Mouse (Mus musculus): ENCODE measurements at regions not wholly inside any gene's neighbourhood (a gene's known extent, or its start where the extent isn't known, plus 50 kb on each side); places are given as distances from the start of the nearest gene placed in this dataset.

DNA sequence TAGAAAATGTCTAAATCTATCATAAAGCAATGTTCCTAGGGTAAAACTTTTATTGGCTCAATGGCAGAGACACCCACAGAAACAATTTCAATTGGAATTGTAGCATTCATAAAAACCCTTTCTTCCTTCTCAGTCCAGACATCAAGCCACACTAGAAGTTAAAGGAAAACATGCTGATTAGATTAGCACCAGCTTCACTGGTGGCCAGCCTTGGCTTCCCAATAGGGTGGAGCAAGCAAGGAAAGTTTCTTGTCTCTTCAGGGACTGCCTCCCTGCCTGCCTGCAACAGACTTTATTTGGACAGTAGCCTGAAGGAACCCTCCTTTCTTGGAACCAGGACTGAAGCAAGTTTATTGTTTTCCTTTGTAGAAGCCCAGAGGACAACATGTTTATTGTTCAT, 289.0 kb upstream of the Mef2c start:
- no peak for DNase-seq (ENCODE audit: inconsistent ontology term)

DNA sequence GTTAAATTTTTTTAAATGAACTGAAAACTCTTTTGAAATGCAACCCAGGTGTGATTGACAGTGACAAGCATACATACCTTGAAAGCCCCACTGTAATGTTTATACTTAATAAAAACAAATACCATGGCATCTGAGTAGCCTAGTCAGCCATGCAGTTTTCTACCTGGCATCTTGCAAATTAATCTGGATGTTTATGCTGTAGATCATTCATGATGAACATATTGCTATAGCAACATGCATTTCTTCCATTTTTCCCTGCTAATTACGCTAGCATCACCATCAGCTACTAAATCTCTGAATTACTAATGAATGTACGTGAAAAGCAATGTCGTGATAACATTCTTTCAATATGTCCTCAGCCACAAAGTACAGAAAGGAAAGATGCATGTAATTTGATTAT, 287.4 kb upstream of the Mef2c start:
- DNase-seq (ENCODE audit: inconsistent ontology term): no peak

DNA sequence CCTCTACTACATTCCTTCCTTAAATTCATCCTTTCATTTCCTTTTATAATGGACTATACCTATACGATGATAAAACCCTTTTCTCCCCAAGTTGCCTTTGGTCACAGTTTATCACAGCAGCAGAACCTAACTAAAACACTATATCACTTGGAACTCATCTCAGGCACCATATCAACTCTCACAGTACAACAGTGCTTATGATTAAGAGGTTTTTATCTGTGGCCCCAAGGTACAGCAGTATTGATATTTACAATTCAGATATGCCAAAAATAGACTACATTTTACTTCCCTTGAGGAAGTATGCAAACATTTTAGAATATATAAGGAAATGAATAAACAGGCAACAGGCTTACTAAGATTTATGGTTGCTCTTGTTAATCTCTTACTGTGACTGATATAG, 251.4 kb upstream of the Mef2c start:
- no peak for DNase-seq (ENCODE audit: inconsistent ontology term)

DNA sequence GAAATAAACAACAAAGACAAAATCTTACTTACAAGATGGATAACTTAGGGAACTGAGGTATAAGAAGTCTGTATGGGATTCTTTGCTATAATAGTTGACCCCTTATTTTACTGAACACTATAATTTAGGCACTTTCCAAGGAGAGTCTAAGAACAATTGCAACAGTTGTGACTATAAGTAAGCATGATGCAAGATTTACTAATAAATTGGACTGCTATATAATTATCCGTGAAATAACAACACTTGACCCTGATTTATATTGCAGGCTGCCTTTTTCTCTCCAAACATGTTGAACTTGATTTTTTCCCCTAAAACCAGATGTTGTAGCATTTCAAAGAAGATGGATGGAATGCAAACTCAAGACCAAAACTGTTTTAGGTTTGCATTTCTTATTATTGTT, 237.2 kb upstream of the Mef2c start:
- no peak for DNase-seq (ENCODE audit: inconsistent ontology term)

DNA sequence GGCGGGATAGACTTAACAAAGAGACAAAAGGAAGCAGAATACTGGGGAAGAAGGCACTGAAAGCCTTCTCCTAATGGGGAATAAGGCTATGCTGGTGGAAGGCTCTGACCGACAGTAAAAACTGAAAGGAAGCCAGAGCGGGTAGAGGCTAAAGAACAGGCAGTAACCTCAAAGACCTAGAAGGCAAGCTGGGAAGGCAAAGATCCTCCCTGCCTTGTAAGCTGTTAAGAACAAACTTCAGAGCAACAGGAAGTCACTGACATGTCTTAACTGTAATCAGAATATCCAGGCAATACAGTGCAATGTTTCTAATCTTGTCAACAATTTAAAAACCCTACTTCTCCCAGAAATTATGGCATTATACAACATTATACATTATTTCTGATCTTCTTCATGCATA, 235.2 kb upstream of the Mef2c start:
- DNase-seq (ENCODE audit: inconsistent ontology term): no peak

DNA sequence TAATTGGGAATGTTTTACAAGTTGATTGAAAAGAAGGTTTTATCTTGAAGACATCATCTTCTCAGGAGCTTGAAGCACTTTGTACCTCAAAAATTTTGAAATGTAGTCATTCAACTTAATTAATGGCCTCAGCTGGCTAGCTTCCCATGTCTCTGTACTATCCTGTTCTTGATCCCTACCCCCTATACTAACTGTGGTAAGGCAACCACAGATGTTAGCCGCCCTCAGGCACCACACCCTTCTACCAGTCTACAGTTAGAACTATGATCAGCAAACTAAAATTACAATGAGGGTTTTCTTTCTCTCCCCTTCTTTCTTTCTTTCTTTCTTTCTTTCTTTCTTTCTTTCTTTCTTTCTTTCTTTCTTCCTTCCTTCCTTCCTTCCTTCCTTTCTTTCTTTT, 225.1 kb upstream of the Mef2c start:
- DNase-seq (ENCODE audit: inconsistent ontology term): no peak

DNA sequence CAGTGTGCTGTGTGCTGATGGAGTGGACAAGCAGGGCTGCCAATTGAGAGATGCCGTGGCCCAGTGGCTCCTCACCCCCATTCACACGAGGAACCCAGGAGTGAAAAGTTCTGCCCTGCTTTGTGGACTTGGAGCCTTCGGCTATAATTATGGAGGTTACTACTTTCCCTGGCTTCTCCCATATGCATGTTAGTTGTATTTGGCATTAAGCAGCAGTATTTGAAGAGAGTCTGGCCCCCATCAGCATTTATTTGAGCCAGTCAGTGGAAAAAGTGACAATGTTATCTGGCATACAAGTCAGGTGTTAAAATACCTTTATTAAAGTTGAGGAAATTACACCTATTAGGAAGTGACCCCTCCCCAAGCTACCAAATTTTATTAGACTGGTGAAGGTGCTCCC, 196.1 kb upstream of the Mef2c start:
- DNase-seq (ENCODE audit: inconsistent ontology term): no peak

DNA sequence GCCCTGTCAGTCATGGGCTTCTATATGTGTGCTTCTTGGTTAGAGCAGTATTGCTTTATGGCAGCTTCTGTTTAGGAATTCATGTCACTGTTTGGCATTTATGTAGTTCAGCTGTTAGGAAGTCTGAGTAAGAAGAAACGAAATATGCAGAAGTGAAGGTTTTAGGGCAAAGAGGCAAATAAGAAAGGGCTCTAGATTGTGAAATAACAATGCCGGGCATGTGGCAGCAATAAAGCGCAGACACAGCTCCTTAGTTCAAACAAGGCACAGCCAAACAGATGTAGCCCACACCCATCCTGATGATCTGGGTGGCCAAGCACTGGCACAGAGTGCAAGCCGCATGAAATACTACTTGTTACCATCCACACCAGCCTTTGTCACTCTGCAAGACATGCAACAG, 175.3 kb upstream of the Mef2c start:
- DNase-seq (ENCODE audit: inconsistent ontology term): no peak

DNA sequence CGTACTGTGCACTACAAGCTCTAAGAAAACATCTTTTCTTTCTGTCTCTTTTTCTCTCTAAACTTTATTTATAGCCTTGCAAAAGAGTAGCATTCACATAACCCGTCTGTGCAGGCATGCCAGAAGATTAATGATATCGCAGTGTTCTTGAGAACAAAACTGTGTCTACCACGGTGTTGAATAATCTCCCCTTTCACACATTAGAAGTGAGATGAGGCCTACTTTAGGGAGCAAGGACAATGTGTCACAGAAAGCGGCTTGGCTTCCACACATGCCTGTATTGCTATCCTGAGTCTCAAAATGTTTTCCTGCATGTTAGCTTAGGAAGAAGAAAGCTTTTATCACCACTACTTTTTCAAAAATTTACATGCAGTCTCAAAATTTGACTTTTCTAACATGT, 170.1 kb upstream of the Mef2c start:
- DNase-seq (ENCODE audit: inconsistent ontology term): no peak

DNA sequence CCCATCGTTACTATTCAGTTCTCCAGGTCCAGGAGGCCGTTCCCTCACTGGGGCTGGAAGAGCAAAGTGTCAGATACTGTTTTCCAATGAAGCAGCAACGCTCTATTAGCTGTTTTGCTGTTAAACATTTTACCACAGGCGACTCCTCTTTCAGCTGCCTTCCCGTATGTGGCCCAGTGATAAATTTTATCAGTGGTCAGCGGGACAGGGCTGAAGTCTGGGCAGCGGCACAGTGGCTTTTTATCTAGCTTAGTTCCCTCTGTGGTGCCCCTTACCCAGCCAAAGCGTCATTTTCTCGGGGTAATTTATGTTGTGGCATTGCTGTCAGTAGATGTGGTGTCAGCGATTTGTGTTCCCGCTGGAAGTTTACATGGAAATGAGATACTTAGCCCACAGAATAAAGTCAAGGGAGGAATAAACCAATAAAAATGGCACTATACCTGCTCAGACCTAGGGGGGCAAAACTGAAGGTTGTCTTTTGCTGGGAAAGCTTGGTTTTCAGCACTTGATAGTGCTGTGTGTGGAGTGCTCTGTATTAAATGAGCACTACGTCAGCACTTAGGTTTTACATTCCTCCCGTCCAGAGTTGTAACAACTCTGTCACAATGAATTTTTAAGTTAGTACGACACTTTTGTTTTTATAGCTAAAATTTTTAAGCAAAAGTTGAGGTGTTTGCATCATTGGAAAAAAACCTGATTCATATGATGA, 159.1 kb upstream of the Mef2c start:
- no peak for DNase-seq (ENCODE audit: inconsistent ontology term)

DNA sequence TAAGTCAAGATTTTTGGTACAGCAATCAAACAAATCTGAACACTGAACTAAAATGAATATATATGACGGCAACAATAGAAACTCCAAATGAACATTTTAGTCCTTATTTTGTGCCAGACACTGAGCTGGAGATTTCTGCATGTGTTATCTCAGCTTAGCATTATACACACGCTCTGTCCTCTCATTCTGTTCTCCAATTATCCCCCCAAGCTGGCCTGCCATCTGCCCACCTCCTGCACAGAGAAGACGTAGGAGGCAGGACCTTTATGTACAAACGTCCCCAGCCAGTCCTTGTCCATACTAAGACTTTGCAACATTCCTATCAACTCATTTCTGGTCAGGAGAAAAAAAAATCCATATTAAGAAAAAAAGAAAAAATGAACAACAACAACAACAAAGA, 148.5 kb upstream of the Mef2c start:
- no peak for DNase-seq (ENCODE audit: inconsistent ontology term)

DNA sequence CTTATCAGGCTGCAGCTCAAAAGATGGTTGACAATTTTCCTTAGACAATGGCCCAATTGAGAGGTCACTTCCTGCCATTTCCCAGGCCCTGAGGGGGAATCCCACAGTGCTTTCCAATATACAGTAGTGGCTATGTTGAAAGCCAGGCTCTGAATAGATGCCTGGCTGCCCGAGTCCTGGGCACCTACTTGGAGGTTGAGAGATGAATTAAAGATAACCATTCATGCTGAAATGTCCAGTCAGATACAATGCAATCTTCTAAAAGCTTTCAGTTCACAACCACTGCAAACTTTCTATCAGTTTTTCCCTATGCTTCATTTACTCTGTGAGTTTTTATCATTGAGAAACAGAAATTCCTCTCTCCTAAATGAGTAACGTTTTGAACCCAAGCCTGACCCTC, 143.3 kb upstream of the Mef2c start:
- peak; percentile 50 for DNase-seq (ENCODE audit: inconsistent ontology term)

DNA sequence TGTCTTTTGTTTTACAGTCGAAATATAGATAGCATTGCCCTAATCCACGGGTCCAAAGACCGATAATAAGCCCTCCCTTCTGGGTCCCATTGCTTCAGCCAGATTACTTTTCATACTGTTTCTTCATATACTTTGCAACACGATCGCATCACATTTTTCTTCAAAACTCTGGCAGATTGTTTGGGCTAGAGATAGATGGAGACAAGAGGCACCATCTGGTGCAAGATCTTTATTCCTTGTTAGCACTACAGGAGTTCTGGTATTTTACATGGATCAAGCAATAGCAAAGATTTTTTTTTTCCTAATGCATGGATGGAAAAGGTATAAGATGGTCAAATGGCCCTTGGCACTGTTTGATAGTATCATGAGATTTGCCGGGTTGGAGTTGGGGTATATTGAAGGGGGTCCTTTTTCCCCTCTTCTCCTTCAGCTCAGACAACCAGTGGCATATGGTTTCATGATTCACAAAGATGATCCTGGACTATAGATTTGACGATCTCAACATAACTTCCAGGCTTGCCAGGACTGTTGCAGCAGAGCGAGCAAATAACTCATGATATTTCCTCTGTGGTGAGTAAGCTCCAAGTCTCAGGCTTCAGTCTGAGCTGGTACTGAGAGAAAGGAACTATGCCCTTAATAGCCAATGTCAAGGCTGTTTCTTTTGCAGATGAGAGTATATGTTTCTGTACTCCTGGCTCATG, 127.6 kb upstream of the Mef2c start:
- no peak for DNase-seq (ENCODE audit: inconsistent ontology term)

DNA sequence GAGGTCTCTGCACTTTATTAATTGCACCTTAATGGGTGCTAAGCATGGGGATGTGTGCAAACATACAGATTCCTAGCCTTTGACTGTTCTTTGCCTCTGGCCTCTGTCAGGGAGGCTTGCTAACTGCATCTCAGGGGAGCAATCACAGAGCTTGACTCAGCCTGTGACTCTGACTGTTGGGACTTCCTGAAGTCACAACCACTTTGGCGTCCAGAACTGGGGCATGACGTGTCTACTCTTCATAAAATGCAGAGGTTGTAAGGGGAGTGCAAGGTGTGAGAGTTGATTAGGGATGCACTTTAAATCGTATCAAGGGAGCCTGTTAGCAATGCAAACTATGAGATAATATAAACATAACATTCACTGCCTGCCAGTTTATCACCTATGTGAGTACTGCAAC, 125.2 kb upstream of the Mef2c start:
- no peak for DNase-seq (ENCODE audit: inconsistent ontology term)

DNA sequence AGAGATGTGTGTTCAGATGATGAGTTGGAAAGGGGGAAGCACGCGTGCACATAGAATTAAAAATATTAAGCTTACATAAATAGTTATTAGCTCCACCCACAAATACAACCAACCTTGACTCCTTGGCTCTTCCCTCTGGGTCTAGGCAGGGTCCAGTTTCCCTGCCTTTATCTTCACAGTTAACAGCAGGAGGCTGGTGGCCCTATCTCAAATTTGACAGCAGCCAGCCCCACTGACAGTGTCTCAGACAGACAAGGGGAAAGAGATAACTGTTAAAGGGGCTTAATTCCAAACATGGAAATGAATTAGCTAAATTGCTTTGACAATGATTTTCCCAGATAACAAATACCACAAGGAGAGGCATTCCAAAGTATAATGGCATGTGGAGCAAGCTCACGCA, 121.2 kb upstream of the Mef2c start:
- no peak for DNase-seq (ENCODE audit: inconsistent ontology term)

DNA sequence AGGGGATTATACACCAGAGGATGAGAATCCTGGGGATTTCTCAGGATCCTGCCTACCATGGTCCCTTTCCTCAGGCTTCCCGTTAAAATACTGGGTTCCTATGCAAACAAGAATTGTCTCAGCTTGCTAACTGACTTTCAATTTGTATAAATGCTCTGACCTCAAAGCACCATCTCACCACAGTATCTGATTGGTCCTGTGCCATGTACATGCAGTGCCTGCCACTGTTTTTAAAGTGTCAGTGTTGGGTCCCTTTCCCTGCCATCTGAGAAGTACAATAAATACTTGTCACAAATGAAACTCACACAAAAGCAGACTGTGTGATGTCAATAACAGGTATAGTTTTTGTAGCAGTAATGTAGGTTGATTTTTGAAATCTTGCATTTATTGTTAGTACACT, 109.1 kb upstream of the Mef2c start:
- DNase-seq (ENCODE audit: inconsistent ontology term): no peak

DNA sequence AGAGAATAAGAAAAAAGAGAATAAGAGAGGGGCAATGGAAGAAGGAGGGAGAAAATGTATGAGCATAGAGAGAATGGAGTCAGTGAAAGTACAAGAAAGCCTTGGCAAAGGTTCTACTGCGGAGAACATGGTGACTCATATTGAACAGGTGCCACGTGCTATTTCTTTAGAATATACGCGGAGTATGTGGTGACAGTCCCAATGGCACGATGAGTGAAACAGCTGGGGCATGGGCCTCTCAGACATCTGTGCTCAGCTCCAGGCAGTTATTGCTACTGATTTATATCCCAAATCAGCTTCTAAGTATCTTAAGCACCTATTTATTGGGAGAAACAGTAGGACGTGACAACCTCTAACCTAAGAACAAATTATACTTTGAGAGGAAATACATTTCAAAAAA, 104.5 kb upstream of the Mef2c start:
- DNase-seq (ENCODE audit: inconsistent ontology term): no peak

DNA sequence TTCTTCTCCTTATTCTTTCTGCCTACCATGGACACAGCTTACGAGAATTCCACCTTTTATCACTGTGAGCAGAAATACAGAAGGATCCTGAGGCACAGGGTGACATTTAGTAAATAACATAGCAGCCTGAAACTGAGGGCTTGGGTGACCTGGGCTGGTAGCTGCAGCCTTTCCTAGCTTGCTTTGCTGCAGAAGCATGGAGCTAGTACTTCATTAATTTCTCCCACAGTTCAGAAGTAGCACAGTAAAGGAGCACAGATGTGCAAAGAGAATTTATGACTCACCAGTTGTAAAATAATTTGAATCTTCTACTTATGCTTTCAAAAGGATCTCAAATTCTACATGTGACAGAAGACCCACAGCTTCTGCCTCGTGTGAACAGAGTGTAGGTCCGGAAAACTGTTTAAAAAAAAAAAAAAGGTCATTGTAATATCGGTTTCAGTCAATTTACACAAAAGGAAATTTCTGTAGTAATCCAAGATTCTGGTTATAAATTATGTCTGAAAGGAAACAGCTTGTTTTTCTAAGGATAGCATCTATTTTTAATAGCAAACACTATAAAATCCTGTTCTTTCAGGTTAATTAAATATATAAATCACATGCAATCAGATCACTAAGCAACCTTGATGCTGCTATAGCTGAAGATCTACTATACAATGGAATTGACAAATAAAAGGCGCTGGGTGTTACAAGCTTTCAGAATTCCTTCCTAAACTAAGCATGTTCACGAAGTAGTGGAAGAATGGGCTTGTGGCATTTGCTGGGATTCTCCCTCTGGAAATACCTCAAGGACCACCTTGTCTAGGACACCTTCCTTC, 64.0 kb upstream of the Mef2c start:
- no peak for DNase-seq (ENCODE audit: inconsistent ontology term)

DNA sequence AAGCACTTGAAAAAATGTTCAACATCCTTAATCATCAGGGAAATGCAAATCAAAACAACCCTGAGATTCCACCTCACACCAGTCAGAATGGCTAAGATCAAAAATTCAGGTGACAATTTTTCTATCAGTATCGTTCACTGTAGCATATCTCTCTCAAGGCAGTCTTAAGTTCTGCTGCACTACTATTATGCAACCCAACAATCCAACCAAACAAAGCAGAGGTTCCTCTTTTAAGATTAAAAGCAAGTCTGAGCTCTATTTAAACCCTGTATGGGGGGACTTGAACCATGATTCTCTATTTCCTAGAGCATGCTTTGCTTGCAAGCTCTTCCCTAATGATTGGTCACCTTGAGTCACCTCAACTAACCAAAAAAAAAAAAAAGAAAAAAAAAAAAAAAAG, 59.6 kb upstream of the Mef2c start:
- DNase-seq (ENCODE audit: inconsistent ontology term): no peak

DNA sequence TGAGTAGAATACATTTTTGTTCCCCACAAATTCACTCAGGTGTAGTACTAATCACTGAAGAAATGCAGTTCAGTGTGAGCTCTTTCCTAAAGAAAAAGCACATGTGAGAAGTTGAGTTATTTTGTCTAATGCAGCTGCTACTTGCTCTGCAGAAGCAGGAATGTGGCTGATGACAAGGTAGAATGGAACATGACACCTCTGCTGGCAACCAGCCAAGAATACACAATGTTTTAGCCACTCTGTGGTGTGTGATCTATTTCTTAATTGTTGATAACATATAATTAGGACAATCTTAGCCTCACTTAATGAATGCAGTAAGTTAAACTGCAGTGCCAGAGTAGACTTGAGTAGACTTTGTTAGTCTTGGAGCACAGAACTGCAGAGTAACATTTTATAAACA, 53.0 kb upstream of the Mef2c start:
- DNase-seq (ENCODE audit: inconsistent ontology term): no peak

DNA sequence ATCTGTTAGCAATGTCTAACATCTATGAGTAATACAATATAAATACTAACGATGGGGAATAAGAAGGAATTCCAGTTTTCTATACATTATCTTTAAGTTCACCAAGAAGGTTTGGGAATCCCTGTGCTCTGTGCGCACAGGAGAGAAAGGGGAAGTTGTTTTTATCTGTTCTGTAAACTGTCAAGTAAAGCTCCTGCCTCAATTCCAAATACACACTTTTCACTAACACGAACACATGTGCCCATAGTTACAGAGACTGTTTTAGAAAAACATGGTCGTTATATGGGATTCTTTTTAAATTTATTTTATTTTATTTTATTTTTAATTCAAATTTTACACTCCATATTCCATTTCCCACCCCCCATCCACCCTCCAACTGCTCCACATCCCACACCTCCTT, 50.8 kb upstream of the Mef2c start:
- DNase-seq (ENCODE audit: inconsistent ontology term): no peak
